Mouse (Mus musculus): ENCODE data around the gene Atf3. TPM values are rescaled to one million over a fixed set of nuclear protein-coding genes. Genes with fewer than 3 reads are reported as not detected.
A peak's percentile ranks its signal among the peaks of the same experiment; 100 is the strongest.

The Atf3 gene
- polyA plus RNA-seq, 1 experiment from 2014 or later: 1.5 TPM

GRCm38 (mm10) chr1:191202208-191202952, 15.5 kb downstream of the Atf3 start:
- ATAC-seq (ENCODE audit: low FRiP score): no peak
- H3K4me2 ChIP-seq: no peak overlapping the region
- H3K27me3 ChIP-seq: no peaks in the 10 kb centered on the region
- WGBS: 85% methylated on average over 11 of the region's 11 CpGs
- H3K27ac ChIP-seq: no peak overlapping the region
- H3K4me1 ChIP-seq (replicated peaks): no peaks in the 10 kb centered on the region
- H3K9me3 ChIP-seq: no peaks in the 10 kb centered on the region
- no peaks in the 10 kb centered on the region for H3K36me3 ChIP-seq
- no peak overlapping the region for H3K9ac ChIP-seq
- H3K4me3 ChIP-seq: no peak overlapping the region

GRCm38 (mm10) chr1:191200816-191201602, 16.8 kb downstream of the Atf3 start:
- ATAC-seq (ENCODE audit: low FRiP score): no peak
- no peak overlapping the region for H3K27ac ChIP-seq
- no peak overlapping the region for H3K4me3 ChIP-seq
- no peaks in the 10 kb centered on the region for H3K4me1 ChIP-seq (replicated peaks)
- no peaks in the 10 kb centered on the region for H3K36me3 ChIP-seq
- no peak overlapping the region for H3K4me2 ChIP-seq
- 90% methylated on average over 9 of the region's 9 CpGs for WGBS
- H3K27me3 ChIP-seq: no peaks in the 10 kb centered on the region
- no peak overlapping the region for H3K9ac ChIP-seq
- H3K9me3 ChIP-seq: no peaks in the 10 kb centered on the region

DNA sequence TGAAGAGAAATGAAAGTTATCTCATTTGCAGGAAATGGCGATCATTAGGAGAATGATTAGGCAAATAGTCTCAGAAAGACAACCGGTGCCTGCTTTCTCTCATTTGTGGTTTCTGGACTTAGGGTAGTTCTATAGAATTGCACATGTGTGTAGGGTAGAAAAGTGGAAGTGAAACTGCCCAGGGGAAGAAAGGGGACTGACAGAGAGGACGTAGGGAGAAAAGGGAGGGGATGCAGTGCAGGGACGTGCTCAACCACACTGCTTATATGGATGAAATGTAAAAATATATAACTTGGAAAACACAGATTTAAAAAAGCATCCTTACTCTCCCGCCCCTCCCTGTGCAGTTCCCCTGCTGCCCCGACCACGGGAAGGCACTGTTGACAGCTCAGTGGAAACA, 19.9 kb downstream of the Atf3 start:
- Histone ChIP-seq H3K27me3 (no peaks in the 10 kb centered on the region), H3K4me1 (replicated peaks) (no peaks in the 10 kb centered on the region), H3K9ac (no peak overlapping the region), H3K27ac (no peak overlapping the region), H3K9me3 (no peaks in the 10 kb centered on the region), H3K36me3 (no peaks in the 10 kb centered on the region), H3K4me2 (no peak overlapping the region), H3K4me3 (no peak overlapping the region)
- 83% methylated on average over 7 of the region's 7 CpGs for WGBS
- no peak for ATAC-seq (ENCODE audit: low FRiP score)

DNA sequence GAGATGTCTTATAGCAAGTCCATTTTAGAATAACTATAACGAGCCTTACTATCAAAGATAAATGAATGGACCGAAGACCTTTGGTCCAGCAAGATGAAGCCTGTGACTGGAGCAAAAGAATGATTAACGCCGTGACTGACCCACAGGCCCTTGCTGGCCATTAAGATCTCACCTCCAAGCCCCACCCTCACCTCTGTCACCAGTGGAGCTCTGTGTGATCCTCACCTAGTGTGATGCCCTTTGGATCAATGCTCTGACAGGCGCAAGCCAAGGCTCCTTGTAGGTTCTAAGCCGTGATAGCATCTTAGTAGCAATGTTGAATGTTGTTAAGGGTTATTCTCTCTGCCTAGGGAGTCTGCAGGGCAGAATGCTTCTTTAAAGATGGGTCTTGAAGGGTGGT, 21.8 kb downstream of the Atf3 start:
- Histone ChIP-seq H3K9ac (no peak overlapping the region), H3K27ac (no peak overlapping the region), H3K27me3 (0 out of 2 replicates have a peak, but pooled peaks cover 2% of the 10 kb centered on the region), H3K4me3 (no peak overlapping the region), H3K36me3 (no peaks in the 10 kb centered on the region), H3K4me1 (replicated peaks) (no peaks in the 10 kb centered on the region), H3K4me2 (no peak overlapping the region), H3K9me3 (no peaks in the 10 kb centered on the region)
- 91% methylated on average over 6 of the region's 6 CpGs for WGBS
- ATAC-seq (ENCODE audit: low FRiP score): no peak

- Histone ChIP-seq H3K9ac (no peak overlapping the region), H3K9me3 (no peaks in the 10 kb centered on the region), H3K4me1 (replicated peaks) (no peaks in the 10 kb centered on the region), H3K27me3 (peaks cover 20% of the 10 kb centered on the region), H3K4me3 (no peak overlapping the region), H3K27ac (no peak overlapping the region), H3K36me3 (no peaks in the 10 kb centered on the region), H3K4me2 (no peak overlapping the region)
- ATAC-seq (ENCODE audit: low FRiP score): no peak
- 51% methylated on average over 14 of the region's 14 CpGs for WGBS
Measured at GRCm38 (mm10) chr1:191193657-191194424, 24.0 kb downstream of the Atf3 start.

GRCm38 (mm10) chr1:191192751-191193150, 25.1 kb downstream of the Atf3 start:
- no peaks in the 10 kb centered on the region for H3K36me3 ChIP-seq
- no peak for ATAC-seq (ENCODE audit: low FRiP score)
- no peaks in the 10 kb centered on the region for H3K4me1 ChIP-seq (replicated peaks)
- WGBS: 88% methylated on average over 6 of the region's 6 CpGs
- H3K9ac ChIP-seq: no peak overlapping the region
- H3K27ac ChIP-seq: no peak overlapping the region
- H3K27me3 ChIP-seq: peaks cover 29% of the 10 kb centered on the region
- H3K4me3 ChIP-seq: no peak overlapping the region
- H3K4me2 ChIP-seq: no peak overlapping the region
- no peaks in the 10 kb centered on the region for H3K9me3 ChIP-seq

DNA sequence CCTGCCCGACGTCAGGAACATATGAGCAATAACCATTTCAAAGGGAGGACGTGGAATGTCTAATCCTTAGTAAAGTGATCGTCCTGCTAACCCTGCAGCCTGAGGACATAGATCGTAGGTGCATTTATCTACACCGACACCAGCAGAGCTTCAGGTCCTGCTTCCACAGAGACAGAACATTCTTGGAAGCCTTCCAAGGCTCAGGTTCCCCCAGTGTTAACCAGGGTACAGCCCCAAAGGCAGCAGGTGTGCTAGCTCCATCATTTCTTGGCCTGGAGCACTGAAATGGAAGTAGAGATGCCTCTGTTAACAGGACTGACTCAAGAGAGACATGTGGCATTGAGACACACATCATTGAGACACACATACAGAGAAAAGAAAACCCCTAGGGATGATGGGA, 25.6 kb downstream of the Atf3 start:
- no peak overlapping the region for H3K27ac ChIP-seq
- no peak overlapping the region for H3K4me2 ChIP-seq
- no peaks in the 10 kb centered on the region for H3K4me1 ChIP-seq (replicated peaks)
- peaks cover 35% of the 10 kb centered on the region for H3K27me3 ChIP-seq
- no peaks in the 10 kb centered on the region for H3K36me3 ChIP-seq
- H3K9me3 ChIP-seq: no peaks in the 10 kb centered on the region
- 80% methylated on average over 6 of the region's 6 CpGs for WGBS
- no peak overlapping the region for H3K9ac ChIP-seq
- no peak for ATAC-seq (ENCODE audit: low FRiP score)
- H3K4me3 ChIP-seq: no peak overlapping the region

DNA sequence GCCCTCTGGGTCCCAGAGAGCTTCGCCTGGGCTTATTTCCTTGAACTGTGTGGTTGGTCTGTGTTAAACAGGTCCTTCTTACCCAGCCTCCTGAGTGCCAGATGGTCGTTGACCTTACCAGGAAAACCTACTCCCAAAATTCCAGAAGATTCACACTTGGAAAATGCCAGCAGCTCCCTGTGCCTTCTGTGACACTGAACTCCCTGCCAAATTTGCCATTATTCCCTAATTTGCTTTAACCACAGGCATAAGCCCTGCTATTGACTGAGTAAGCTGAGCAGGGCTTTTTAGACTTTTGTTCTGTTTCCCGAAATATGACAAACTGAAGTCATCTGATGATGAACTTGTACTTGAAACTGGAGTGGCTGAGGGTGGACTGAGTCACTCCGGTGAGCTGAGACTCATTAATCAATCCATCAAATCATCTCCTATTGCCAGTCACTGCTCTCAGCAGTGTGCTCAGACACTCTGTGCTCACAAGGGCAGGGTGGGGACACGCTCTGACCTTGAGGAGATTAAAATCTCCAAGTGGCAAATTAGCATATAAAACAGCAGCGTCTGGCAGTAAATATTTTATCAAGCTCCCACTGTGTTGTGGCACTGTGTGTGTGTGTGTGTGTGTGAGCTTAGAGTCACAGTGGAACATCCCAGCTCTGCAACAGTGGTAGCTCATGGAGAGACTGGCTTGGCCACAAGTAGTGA, 28.0 kb downstream of the Atf3 start:
- Histone ChIP-seq H3K4me1 (replicated peaks) (peaks cover 17% of the 10 kb centered on the region), H3K9me3 (no peaks in the 10 kb centered on the region), H3K27me3 (peaks cover 59% of the 10 kb centered on the region), H3K4me3 (no peak overlapping the region), H3K4me2 (no peak overlapping the region), H3K9ac (no peak overlapping the region), H3K27ac (no peak overlapping the region), H3K36me3 (no peaks in the 10 kb centered on the region)
- no peak for ATAC-seq (ENCODE audit: low FRiP score)
- 57% methylated on average over 6 of the region's 6 CpGs for WGBS

DNA sequence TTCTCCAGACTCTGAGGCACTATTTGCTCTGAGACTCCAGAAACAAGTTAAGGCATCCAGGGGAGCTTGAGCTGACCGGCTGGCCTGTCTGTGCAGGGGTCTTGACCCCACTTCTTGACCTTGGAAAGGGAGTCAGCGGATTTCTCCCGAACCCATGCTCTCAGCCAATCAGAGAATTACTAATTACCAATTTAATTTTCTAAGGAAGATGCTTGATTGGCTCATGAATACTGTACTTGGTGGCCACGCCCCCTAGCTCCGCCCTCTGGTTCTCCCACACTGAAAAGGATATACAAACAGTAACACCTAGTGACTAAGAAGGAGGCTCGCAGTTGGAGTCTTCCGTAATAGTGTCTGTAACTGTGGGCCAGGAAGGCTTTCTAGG, 31.5 kb downstream of the Atf3 start:
- Histone ChIP-seq H3K27ac (no peak overlapping the region), H3K9ac (no peak overlapping the region), H3K36me3 (no peaks in the 10 kb centered on the region), H3K4me3 (0 out of 2 replicates have a peak overlapping the region, but pooled peaks have one; percentile 4), H3K4me2 (peak overlapping the region; percentile 91; the same call in 1 of the 2 replicates), H3K27me3 (peaks cover 93% of the 10 kb centered on the region), H3K9me3 (no peaks in the 10 kb centered on the region), H3K4me1 (replicated peaks) (peaks cover 44% of the 10 kb centered on the region)
- no peak for ATAC-seq (ENCODE audit: low FRiP score)
- 6% methylated on average over 7 of the region's 7 CpGs for WGBS

GRCm38 (mm10) chr1:191185761-191186385, 32.0 kb downstream of the Atf3 start:
- no peak overlapping the region for H3K9ac ChIP-seq
- no peaks in the 10 kb centered on the region for H3K9me3 ChIP-seq
- ATAC-seq (ENCODE audit: low FRiP score): no peak
- peaks cover 95% of the 10 kb centered on the region for H3K27me3 ChIP-seq
- no peak overlapping the region for H3K27ac ChIP-seq
- peaks cover 44% of the 10 kb centered on the region for H3K4me1 ChIP-seq (replicated peaks)
- peak overlapping the region; percentile 50; the same call in 1 of the 2 replicates for H3K4me3 ChIP-seq
- no peaks in the 10 kb centered on the region for H3K36me3 ChIP-seq
- H3K4me2 ChIP-seq: peak overlapping the region; percentile 91
- WGBS: under 1% methylated on average over 16 of the region's 16 CpGs

DNA sequence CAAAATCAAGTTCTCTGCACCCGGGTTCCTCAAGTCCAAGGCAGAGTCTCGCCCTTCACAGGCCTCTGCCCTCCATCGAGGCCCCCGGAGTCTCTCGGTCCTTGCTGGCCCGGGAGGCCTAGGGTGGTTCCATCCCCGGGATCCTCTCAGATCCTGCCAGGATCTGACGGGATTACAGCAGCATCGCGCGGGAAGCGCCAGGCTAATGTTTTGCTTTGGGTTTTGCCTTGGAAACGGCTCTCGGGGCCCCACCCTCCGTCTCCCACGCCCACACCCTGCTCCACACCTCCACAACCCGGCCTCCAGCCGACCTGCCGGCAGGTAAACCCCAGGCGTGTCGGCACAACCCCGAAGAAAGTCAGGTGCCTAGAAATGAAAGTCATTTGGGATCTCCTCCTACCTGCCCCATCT, 33.0 kb downstream of the Atf3 start:
- peak overlapping the region; percentile 50 for H3K4me3 ChIP-seq
- peak overlapping the region; percentile 91 for H3K4me2 ChIP-seq
- no peak overlapping the region for H3K27ac ChIP-seq
- peak overlapping the region; percentile 63; the same call in 1 of the 2 replicates for H3K9ac ChIP-seq
- H3K4me1 ChIP-seq (replicated peaks): peaks cover 44% of the 10 kb centered on the region
- no peak for ATAC-seq (ENCODE audit: low FRiP score)
- peaks cover 98% of the 10 kb centered on the region for H3K27me3 ChIP-seq
- under 1% methylated on average over 22 of the region's 22 CpGs for WGBS
- no peaks in the 10 kb centered on the region for H3K36me3 ChIP-seq
- no peaks in the 10 kb centered on the region for H3K9me3 ChIP-seq
